Mouse (Mus musculus) megakaryocyte, embryonic 14.5 days (primary cell): ENCODE data around the gene Cog5.

ENCODE experiments used
- FLI1 ChIP-seq: IDR thresholded peaks from 2 replicates; pipeline ENCODE4 v1.6.1; 2012; ENCODE audit warnings: low read length, inconsistent platforms, mixed read lengths
- GATA1 ChIP-seq: IDR thresholded peaks from 3 replicates; pipeline ENCODE4 v1.6.1; 2012; ENCODE audit warnings: mixed read lengths, low read length, inconsistent platforms, borderline replicate concordance

DNA sequence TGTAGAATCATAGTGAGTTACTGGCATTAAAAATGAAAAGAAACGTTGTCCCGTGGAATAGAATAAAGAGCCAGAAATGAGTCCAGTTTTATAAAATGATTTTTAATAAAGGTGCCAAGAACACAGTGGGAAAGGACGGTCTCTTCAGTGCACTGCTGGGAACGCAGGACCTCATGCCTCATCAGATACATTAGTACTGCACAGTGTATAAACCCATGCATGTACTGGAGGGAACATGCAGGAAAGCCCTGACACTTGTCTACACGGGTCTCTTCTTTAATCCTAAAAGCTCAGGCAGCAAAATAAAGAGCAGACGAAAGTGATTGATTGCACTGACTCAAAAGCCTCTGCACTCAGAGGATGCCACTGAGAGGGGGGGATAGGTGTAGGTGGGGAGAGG is 236.0 kb downstream of the Cog5 start:
- TF ChIP-seq GATA1 (no peak), FLI1 (no peak)
